Mouse (Mus musculus) macrophage (primary cell): ENCODE data around the gene Tmub1. TPM values are rescaled to one million over a fixed set of nuclear protein-coding genes. Genes with fewer than 3 reads are reported as not detected.

Experiments used
- H3K27ac ChIP-seq: fragments of 350-480 bp; formaldehyde crosslinking; 2 replicates; pipeline ENCODE4 v1.9.0; 2021
- H3K36me3 ChIP-seq: fragments of 350-480 bp; formaldehyde crosslinking; 2 replicates; pipeline ENCODE4 v1.9.0; 2021; ENCODE audit errors: inconsistent target
- H3K4me3 ChIP-seq: fragments of 350-480 bp; formaldehyde crosslinking; 2 replicates; pipeline ENCODE4 v1.9.0; 2021; ENCODE audit errors: inconsistent target
- H3K79me2 ChIP-seq: fragments of 350-480 bp; formaldehyde crosslinking; 2 replicates; pipeline ENCODE4 v1.9.0; 2021; ENCODE audit errors: inconsistent target
- WGBS: methylation state at CpG from one replicate; pipeline ENCODE4 v1.1.7; 2026; ENCODE audit warnings: inconsistent platforms; ENCODE audit not compliant: missing documents; 5-methylcytosine and 5-hydroxymethylcytosine counted together
- polyA plus RNA-seq: library from polyadenylated mRNA; stranded (reverse); fragments of 250-400 nt; gene quantifications from 3 replicates; pipeline ENCODE4 v1.2.4, GENCODE M21; 2018; ENCODE audit warnings: inconsistent platforms

The Tmub1 gene
- polyA plus RNA-seq, 1 experiment from 2014 or later: 14.5 TPM

DNA sequence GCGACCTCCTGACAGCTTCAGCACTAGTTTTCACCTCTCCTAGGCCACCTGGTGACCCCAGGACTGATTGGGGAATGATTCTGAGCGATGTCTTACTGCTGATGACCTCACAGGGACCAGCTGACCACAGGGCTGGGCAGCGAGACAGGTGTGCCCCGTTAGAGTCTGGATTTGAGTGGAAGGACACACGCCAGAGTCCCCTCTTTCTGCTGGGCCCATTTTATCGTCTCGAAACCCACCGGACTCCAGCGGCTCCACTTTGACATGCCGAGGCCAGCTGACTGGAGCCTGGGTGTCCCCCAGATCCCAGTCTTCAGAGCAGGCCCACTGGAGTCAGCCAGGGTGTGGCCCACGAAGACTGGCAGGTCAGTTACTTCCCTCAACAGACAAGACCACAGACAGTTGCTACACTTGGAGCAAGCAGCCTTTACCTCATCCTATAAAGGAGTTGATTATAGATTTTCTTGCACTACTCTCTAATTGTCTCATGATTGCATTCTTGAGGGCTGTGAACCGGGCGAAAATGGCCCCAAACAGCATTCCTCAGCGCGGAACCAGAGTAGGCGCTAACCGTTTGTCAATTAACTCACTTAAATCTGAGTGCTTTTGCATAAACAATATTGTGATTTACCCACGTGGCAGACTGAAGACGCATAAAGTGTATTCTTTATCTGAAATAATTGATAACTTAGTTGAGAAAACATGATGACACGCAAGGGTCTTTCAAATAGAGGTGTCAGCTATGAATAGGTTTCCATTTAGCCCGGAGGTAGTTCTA lies 23.5 kb downstream of the Tmub1 start:
- 10% methylated on average over 21 of the region's 21 CpGs for whole genome bisulfite sequencing
- H3K36me3 ChIP-seq: peaks cover 23% of the 10 kb centered on the region; the same call in 1 of the 2 replicates
- peaks cover 32% of the 10 kb centered on the region for H3K79me2 ChIP-seq
- peak overlapping the region; percentile 94 for H3K27ac ChIP-seq
- peak overlapping the region; percentile 85 for H3K4me3 ChIP-seq

DNA sequence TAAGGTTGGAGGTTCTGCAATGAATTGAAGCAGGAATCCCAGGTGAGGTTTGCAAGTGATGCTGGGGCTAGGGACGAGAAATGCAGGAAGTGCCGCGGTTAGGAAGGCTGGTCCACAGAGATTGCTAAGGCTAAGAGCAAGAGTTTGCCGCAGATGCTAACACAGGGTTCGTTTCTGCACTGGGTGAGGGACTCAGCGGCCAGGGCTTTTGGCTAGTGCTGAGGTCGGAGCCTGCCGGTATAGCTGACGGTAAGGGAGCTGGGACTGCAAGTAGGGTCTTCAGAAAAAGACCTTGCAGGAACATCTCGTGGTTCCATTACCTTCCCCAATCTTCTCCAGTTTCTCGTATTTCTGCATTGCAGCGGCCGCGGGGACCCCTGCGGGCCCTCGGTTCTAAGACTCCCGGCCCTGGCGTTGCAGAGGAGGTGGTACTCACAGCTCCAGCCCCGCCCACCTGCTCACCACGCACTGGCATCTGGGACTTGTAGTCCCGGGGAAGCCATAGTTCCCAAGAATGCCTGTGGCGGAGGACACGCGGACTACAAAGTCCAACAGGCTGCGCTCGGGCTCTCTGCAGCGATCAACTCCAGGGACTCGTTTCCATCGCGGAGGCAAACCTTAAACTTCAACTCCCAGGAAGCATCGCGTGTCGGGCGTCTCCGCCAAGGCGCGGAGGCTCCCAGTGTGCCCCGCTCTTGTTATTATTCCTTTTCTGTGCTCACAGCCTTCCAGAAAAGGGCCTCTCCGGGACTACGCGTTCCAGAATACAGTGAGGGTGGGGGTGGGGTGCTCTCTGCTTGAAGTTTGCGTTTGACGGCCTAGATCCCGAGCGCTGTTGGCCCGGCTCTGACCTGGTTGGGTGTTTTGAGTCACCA lies 24.3 kb downstream of the Tmub1 start, which contains the start of the genes Cdk5 and Slc4a2:
Cdk5 (minus strand) TSS at position 402 of the 875 bp plus-strand sequence.
Slc4a2 (plus strand) TSS at position 709 of the 875 bp plus-strand sequence.
- H3K4me3 ChIP-seq: peak within 1 kb of the TSS; percentile 85
- WGBS: under 1% methylated on average over 46 of the region's 46 CpGs

DNA sequence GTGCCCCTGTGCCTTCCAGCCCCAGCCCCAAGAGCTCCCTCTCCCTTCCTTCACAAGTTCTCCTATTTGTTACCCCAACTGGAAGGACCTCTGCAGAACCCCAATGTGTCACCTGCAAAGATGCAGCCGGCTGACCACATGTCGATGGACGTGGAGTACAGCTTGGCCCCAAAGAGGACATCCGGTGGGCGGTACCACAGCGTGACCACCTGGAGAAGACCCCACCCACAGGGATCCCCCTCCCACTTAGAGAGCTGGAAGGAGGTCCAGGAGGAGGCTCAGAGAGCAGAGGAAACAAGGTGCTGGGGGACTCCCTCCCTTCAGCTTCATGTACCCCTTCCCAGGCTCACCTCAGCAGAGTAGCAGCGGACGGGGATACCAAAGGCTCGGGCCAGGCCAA lies 27.3 kb downstream of the Tmub1 start:
- 93% methylated on average over 9 of the region's 9 CpGs for WGBS
- peaks cover 1% of the 10 kb centered on the region; the same call in 1 of the 2 replicates for H3K79me2 ChIP-seq
- peaks cover 28% of the 10 kb centered on the region; the same call in 1 of the 2 replicates for H3K36me3 ChIP-seq
- no peak overlapping the region for H3K4me3 ChIP-seq
- no peak overlapping the region for H3K27ac ChIP-seq

More for the DNA sequence above, 24.3 kb downstream of the Tmub1 start, which contains the start of the genes Cdk5 and Slc4a2:
- Histone ChIP-seq H3K36me3 (peaks cover 28% of the 10 kb centered on the region; the same call in 1 of the 2 replicates), H3K79me2 (peaks cover 31% of the 10 kb centered on the region), H3K27ac (peak within 1 kb of the TSS; percentile 94)

DNA sequence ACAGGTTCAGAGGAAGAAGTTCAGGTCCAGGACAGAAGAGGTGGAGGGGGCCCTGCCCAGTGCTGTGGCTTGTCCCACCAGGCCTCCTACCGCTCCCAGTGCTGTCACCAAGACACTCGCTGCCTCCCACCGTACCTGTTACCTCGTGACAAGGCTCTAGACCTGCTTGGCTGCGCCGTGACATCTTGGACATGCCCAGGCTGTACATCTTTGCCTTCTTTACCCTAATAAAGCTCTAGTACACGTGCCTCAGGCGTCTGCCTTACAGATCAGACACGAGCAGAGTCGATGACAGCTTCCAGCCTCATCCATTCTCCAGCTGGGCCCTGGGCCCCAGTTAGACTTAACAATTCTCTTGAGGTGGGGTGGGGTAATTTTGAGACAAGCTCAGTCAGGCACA lies 30.1 kb downstream of the Tmub1 start:
- H3K4me3 ChIP-seq: no peak overlapping the region
- peaks cover 28% of the 10 kb centered on the region; the same call in 1 of the 2 replicates for H3K36me3 ChIP-seq
- H3K27ac ChIP-seq: no peak overlapping the region
- no peaks in the 10 kb centered on the region for H3K79me2 ChIP-seq
- WGBS: 96% methylated on average over 10 of the region's 10 CpGs

DNA sequence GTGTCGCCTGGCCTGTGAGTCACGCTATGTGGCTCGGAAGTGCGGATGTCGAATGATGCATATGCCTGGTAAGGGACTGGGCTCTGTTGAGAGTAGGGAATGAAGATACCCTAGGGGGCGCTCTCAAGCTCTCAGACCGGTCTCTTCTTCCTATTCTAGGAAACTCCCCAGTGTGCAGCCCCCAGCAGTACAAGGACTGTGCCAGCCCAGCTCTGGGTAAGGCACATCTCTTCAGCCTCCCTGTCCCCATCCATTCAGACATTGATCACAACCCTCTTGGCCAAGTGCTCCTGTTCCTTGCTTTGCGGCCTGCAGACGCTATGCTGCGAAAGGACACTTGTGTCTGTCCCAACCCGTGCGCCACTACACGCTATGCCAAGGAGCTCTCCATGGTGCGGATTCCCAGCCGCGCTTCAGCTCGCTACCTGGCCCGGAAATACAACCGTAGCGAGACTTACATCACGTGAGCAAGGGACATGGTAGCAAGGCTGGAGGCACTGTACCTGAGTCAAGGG lies 31.4 kb downstream of the Tmub1 start:
- Histone ChIP-seq H3K27ac (no peak overlapping the region), H3K79me2 (no peaks in the 10 kb centered on the region), H3K4me3 (no peak overlapping the region), H3K36me3 (peaks cover 28% of the 10 kb centered on the region; the same call in 1 of the 2 replicates)
- WGBS: 15% methylated on average over 21 of the region's 21 CpGs

DNA sequence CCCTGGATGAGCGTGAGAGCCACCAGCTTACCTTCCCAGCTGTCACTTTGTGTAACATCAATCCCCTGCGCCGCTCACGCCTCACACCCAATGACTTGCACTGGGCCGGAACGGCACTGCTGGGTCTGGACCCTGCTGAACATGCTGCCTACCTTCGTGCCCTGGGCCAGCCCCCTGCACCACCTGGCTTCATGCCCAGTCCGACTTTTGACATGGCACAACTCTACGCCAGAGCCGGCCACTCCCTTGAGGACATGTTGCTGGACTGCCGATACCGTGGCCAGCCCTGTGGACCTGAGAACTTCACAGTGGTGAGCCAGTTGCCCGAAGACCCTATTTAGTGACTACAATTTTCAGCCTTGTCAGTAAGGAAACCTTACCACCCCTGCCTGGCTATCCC lies 33.7 kb downstream of the Tmub1 start:
- H3K27ac ChIP-seq: no peak overlapping the region
- H3K79me2 ChIP-seq: no peaks in the 10 kb centered on the region
- no peak overlapping the region for H3K4me3 ChIP-seq
- 90% methylated on average over 13 of the region's 13 CpGs for WGBS
- peaks cover 6% of the 10 kb centered on the region; the same call in 1 of the 2 replicates for H3K36me3 ChIP-seq

DNA sequence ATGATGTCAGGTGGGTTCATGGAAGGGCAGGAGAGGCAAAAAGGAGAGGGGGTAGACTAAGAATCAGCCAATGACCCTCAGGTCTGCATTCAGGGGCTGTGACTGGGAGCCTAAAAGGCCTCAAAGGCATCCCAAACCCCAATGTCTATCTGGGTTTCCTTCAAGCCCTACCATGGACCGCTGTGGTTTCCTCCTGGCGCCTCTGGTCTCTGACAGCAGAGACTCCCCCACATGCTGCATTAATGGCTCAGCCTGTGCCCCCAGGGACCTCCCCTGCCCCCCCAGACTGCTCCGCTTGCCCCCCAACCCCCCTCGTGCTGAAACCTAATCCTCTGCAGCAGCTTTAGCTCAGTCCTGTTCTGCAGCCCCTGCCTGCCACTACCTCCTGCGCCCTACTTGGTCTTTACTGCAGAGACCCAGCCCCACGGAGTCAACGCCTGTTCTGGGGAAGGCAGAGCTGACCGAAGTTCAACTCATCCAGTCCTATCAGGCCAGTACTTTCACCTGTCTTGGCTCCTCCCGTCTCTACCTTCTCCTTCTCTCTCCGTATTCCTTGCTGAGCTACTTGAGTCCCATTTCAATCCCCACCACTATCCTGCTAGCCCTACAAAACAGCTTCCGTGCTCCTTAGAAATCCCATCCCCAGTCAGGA lies 34.5 kb downstream of the Tmub1 start, which contains the start of gene Asic3:
Asic3 (plus strand) TSS at position 351 of the 652 bp plus-strand sequence.
- Histone ChIP-seq H3K79me2 (no peaks in the 10 kb centered on the region), H3K36me3 (no peaks in the 10 kb centered on the region), H3K27ac (no peak within 1 kb of the TSS), H3K4me3 (no peak within 1 kb of the TSS)
- WGBS: 31% methylated on average over 10 of the region's 11 CpGs

DNA sequence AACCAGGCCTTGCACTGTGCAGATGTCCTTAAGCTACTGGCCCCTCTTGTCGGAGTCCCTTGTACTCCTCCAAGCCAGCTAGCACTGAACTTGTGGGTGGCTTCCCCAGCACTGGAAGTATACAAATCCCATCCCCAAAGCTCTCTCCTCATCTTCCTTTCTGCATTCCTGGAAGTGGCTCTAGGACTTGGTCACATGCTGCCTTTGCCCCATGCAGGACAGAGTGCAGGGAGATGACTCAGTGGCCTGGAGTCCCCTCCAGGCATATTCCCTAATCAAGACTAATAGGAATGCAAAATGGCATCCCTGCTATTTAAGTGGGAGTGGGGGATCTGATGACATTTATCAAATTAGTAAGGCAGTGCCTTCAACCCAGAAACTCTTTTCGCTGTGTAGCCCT lies 35.6 kb downstream of the Tmub1 start:
- 0 out of 2 replicates have a peak, but pooled peaks cover 8% of the 10 kb centered on the region for H3K36me3 ChIP-seq
- 96% methylated on average over 2 of the region's 2 CpGs for WGBS
- no peak overlapping the region for H3K4me3 ChIP-seq
- H3K79me2 ChIP-seq: no peaks in the 10 kb centered on the region
- no peak overlapping the region for H3K27ac ChIP-seq

DNA sequence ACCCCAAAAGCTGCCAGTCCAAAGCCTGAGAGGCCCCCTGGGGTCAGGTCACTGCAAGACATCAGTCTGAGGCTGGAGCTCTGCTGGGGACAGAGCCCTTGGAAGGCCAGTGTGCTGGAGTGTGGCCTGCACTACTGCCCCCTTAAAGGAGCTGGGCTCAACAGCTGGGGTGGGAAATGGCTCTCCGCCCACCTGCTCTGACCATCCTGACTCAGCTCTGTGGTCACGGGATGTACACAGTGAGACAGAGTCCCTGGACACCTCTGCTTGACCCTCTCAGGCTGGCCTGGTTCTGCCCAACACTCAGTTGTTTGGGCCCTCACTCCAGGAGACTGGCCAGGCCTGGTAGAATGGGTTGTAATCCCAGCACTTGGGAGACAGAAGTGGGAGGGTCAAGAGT lies 38.2 kb downstream of the Tmub1 start:
- Histone ChIP-seq H3K27ac (no peak overlapping the region), H3K4me3 (no peak overlapping the region), H3K36me3 (peaks cover 13% of the 10 kb centered on the region; the same call in 1 of the 2 replicates), H3K79me2 (no peaks in the 10 kb centered on the region)
- 100% methylated on average over 2 of the region's 2 CpGs for WGBS

DNA sequence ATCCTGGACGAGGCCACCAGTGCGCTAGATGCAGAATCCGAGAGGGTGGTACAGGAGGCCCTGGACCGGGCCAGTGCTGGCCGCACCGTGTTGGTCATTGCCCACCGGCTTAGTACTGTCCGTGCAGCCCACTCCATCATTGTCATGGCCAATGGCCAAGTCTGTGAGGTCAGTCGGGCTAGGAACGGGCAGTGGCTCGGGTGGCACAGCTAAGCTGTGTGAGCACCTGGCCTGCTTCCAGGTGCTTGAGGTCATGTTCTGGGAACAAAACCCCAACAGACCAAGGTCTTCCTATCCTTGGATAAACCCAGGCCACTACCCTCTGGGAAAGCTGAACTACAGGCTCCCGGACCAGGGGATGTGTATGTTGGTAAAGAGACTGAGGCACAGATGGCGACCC lies 39.0 kb downstream of the Tmub1 start:
- Histone ChIP-seq H3K27ac (no peak overlapping the region), H3K4me3 (no peak overlapping the region), H3K79me2 (no peaks in the 10 kb centered on the region), H3K36me3 (peaks cover 13% of the 10 kb centered on the region; the same call in 1 of the 2 replicates)
- WGBS: 96% methylated on average over 13 of the region's 13 CpGs

DNA sequence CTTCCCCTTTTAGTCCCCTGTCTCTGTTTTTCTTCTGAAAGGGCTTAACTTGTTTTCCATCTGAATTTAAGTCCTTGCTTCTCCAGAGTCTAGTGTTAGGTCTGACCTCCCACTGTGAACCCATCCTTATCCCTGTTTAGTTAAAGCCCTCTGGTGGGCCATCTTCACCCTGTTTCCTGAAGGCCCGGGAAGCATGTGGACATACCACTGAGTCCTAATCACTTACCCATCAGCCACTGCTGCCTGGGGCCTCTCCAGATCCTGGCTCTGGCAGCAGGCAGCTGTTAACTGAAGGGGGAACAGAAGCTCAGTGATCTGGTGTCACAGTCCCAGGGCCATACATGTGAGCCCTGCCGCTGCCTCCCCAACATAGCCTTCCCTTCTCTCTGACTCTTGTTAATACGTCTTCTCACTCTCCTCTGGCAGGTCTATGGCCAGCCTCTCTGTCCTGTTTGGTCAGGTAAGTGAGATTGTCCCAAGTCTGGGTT lies 42.2 kb downstream of the Tmub1 start:
- 95% methylated on average over 3 of the region's 3 CpGs for WGBS
- peaks cover 25% of the 10 kb centered on the region; the same call in 1 of the 2 replicates for H3K36me3 ChIP-seq
- no peak overlapping the region for H3K27ac ChIP-seq
- H3K4me3 ChIP-seq: no peak overlapping the region
- no peaks in the 10 kb centered on the region for H3K79me2 ChIP-seq

DNA sequence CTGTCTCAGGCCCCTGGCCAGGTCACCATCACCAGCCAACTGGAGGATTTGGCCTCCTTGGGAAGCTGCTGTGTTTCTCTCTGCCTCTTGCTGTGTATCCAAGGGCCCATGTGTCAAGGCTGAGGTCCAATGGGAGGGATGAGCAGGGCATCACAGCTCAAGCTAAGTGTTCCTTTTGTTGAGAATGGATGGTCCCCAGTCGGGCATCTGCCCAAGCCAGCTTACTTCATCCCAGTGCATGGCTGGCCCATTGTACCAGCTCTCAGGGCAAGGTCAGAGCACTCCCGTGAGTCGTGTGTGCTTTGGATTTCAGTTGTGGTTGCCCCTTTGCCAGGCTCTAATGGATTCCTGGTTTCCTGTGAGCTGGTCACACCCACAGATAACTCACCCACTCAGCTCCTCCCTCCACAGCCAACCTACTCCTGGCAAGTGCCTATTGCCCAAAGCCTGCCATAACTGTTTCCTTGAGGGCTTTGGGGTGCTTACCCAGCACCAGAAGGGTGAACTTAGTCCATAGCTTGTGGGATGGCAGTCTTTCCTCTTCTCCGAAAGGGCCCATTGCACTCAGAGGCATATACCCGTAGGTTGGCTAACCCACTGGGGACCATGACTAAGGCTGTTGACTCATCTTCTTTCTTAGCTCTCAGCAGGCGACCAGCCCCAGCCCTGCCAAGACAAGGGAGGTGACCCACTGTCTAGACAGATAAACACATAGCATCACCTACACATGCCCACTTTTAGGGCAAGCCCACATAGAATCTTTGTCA lies 42.9 kb downstream of the Tmub1 start:
- H3K27ac ChIP-seq: no peak overlapping the region
- WGBS: 67% methylated on average over 6 of the region's 6 CpGs

DNA sequence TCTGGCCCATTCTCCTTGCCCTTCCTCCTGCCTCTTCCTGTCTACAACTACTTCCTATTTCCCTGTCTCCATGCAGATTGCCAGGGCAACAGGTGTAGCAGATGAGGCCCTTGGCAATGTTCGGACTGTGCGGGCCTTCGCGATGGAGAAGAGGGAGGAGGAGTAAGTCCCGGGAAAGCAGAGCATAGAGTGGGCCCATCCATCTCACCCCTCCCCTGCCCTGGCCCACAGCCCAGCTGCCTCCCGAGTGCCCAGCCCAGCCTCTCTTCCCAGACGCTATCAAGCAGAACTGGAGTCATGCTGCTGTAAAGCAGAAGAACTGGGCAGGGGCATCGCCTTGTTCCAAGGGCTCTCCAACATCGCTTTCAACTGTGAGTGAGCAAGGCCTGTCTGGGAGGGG lies 45.7 kb downstream of the Tmub1 start:
- Histone ChIP-seq H3K27ac (no peak overlapping the region), H3K4me3 (no peak overlapping the region), H3K79me2 (no peaks in the 10 kb centered on the region), H3K36me3 (peaks cover 17% of the 10 kb centered on the region; the same call in 1 of the 2 replicates)
- 97% methylated on average over 9 of the region's 9 CpGs for WGBS

More for the DNA sequence above, 42.9 kb downstream of the Tmub1 start:
- no peaks in the 10 kb centered on the region for H3K79me2 ChIP-seq
- no peak overlapping the region for H3K4me3 ChIP-seq
- peaks cover 25% of the 10 kb centered on the region; the same call in 1 of the 2 replicates for H3K36me3 ChIP-seq
